Mouse (Mus musculus): ENCODE measurements around the gene L3mbtl3.

DNA sequence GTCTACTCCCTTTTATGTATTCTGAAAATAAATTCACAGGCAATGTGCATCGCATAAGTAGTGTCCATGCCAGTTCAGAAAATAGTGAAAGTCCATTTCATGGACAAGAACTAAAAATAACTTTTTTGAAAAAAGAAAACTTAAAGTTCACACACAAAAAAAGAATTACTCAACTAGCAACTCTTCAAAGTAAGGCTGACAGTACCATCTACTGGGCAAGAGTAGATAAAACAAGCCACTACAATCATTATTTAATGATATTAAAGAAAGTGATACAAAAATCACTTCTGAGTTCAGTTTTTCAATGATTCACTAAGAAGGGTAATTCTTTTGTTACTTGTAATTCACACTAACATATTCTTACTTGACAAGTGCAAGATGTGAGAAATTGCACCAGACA, 29.9 kb downstream of the L3mbtl3 start:
- no peak for TF ChIP-seq CTCF (IDR thresholded peaks at IDR 0.05; ENCODE audit: low read depth, low read length)
- no peak for TF ChIP-seq POLR2A (IDR thresholded peaks at IDR 0.05; ENCODE audit: extremely low read depth, insufficient read depth, low read length)

Measured in liver, adult 2 months (tissue).